Mouse (Mus musculus): ENCODE measurements around the gene Unc5a. TPM values are rescaled to one million over a fixed set of nuclear protein-coding genes. Genes with fewer than 3 reads are reported as not detected.

The Unc5a gene
- total and polyA plus RNA-seq, 3 experiments = not detected

Other genes starting within 250 kb of the Unc5a start
- gene Cdhr2, start 247.9 kb upstream of the Unc5a start, total RNA-seq (2012; rRNA removed) = not detected in 2 replicates
- not detected for gene Cdhr2, start 247.9 kb upstream of the Unc5a start, polyA plus RNA-seq (2012; ENCODE audit: insufficient read depth in 1 of 2, insufficient read length in 2 of 2, low read depth in 1 of 2, low replicate concordance in 2 of 2, missing spikeins in 1 of 2)
- not detected in 2 replicates for gene Gprin1, start 199.5 kb upstream of the Unc5a start, total RNA-seq (2012; rRNA removed)
- gene Gprin1, start 199.5 kb upstream of the Unc5a start, polyA plus RNA-seq (2012; ENCODE audit: insufficient read depth in 1 of 2, insufficient read length in 2 of 2, low read depth in 1 of 2, low replicate concordance in 2 of 2, missing spikeins in 1 of 2) = not detected
- not detected in 2 replicates for gene Sncb, start 182.8 kb upstream of the Unc5a start, total RNA-seq (2012; rRNA removed)
- not detected for gene Sncb, start 182.8 kb upstream of the Unc5a start, polyA plus RNA-seq (2012; ENCODE audit: insufficient read depth in 1 of 2, insufficient read length in 2 of 2, low read depth in 1 of 2, low replicate concordance in 2 of 2, missing spikeins in 1 of 2)
- gene Eif4e1b, start 165.4 kb upstream of the Unc5a start, total RNA-seq (2012; rRNA removed) = not detected in 2 replicates
- gene Eif4e1b, start 165.4 kb upstream of the Unc5a start, polyA plus RNA-seq (2012; ENCODE audit: insufficient read depth in 1 of 2, insufficient read length in 2 of 2, low read depth in 1 of 2, low replicate concordance in 2 of 2, missing spikeins in 1 of 2) = not detected
- 3.3 and 4.1 TPM in 2 replicates for gene Tspan17, start 160.0 kb upstream of the Unc5a start, total RNA-seq (2012; rRNA removed)
- gene Tspan17, start 160.0 kb upstream of the Unc5a start, polyA plus RNA-seq (2012; ENCODE audit: insufficient read depth in 1 of 2, insufficient read length in 2 of 2, low read depth in 1 of 2, low replicate concordance in 2 of 2, missing spikeins in 1 of 2) = 10 to 100 TPM in 1 of 2 experiments, not detected in 1; 23.0 TPM
- not detected in 2 replicates for gene Hk3, start 72.0 kb downstream of the Unc5a start, total RNA-seq (2012; rRNA removed)
- not detected for gene Hk3, start 72.0 kb downstream of the Unc5a start, polyA plus RNA-seq (2012; ENCODE audit: insufficient read depth in 1 of 2, insufficient read length in 2 of 2, low read depth in 1 of 2, low replicate concordance in 2 of 2, missing spikeins in 1 of 2)
- gene Uimc1, start 150.9 kb downstream of the Unc5a start, total RNA-seq (2012; rRNA removed) = 124 and 143 TPM in 2 replicates
- 10 to 100 TPM in 1 of 2 experiments, not detected in 1; 32.5 TPM for gene Uimc1, start 150.9 kb downstream of the Unc5a start, polyA plus RNA-seq (2012; ENCODE audit: insufficient read depth in 1 of 2, insufficient read length in 2 of 2, low read depth in 1 of 2, low replicate concordance in 2 of 2, missing spikeins in 1 of 2)
- gene Zfp346, start 155.9 kb downstream of the Unc5a start, total RNA-seq (2012; rRNA removed) = 15.0 and 19.5 TPM in 2 replicates
- 10 to 100 TPM in 1 of 2 experiments, not detected in 1; 28.8 TPM for gene Zfp346, start 155.9 kb downstream of the Unc5a start, polyA plus RNA-seq (2012; ENCODE audit: insufficient read depth in 1 of 2, insufficient read length in 2 of 2, low read depth in 1 of 2, low replicate concordance in 2 of 2, missing spikeins in 1 of 2)
- gene Gm17617, start 184.1 kb downstream of the Unc5a start, total RNA-seq (2012; rRNA removed) = not detected in 2 replicates
- not detected for gene Gm17617, start 184.1 kb downstream of the Unc5a start, polyA plus RNA-seq (2012; ENCODE audit: insufficient read depth in 1 of 2, insufficient read length in 2 of 2, low read depth in 1 of 2, low replicate concordance in 2 of 2, missing spikeins in 1 of 2)
- gene Fgfr4, start 203.2 kb downstream of the Unc5a start, total RNA-seq (2012; rRNA removed) = not detected in 2 replicates
- not detected for gene Fgfr4, start 203.2 kb downstream of the Unc5a start, polyA plus RNA-seq (2012; ENCODE audit: insufficient read depth in 1 of 2, insufficient read length in 2 of 2, low read depth in 1 of 2, low replicate concordance in 2 of 2, missing spikeins in 1 of 2)